Mouse (Mus musculus) ES-E14 (cell line): ENCODE data around the gene Fth1. TPM values are rescaled to one million over a fixed set of nuclear protein-coding genes. Genes with fewer than 3 reads are reported as not detected.

Experiments used
- DNase-seq: peaks from one replicate; pipeline ENCODE4 v3.0.0-alpha.2; 2013; ENCODE audit warnings: low read depth, low spot score
- H3K27ac ChIP-seq: 2 replicates; pipeline ENCODE4 v1.5.1; 2012; ENCODE audit warnings: low read depth, mild to moderate bottlenecking, low read length, moderate library complexity, mixed read lengths; ENCODE audit not compliant: poor library complexity, insufficient read depth, severe bottlenecking
- H3K36me3 ChIP-seq: 2 replicates; pipeline ENCODE4 v1.6.1; 2012; ENCODE audit warnings: mild to moderate bottlenecking, low read length, moderate library complexity, mixed read lengths; ENCODE audit not compliant: control insufficient read depth, poor library complexity, insufficient read depth, severe bottlenecking
- H3K4me1 ChIP-seq, 2 experiments: fragments of 150-350 bp in 1 of 2; sonication (generic) in 1 of 2; 2 replicates each; pipeline ENCODE4 v1.6.1; 2012; ENCODE audit warnings: low read length in 2 of 2, mild to moderate bottlenecking in 1 of 2, mixed read lengths in 1 of 2; ENCODE audit not compliant: control insufficient read depth in 2 of 2, insufficient read depth in 2 of 2, poor library complexity in 1 of 2
- H3K4me3 ChIP-seq, 2 experiments: fragments of 150-350 bp in 1 of 2; sonication (generic) in 1 of 2; 2 replicates each; pipeline ENCODE4 v1.5.1; 2012; ENCODE audit warnings: low read length in 2 of 2, low read depth in 1 of 2, mild to moderate bottlenecking in 1 of 2, mixed read lengths in 1 of 2; ENCODE audit not compliant: insufficient read depth in 1 of 2, poor library complexity in 1 of 2, severe bottlenecking in 1 of 2
- H3K9ac ChIP-seq: 2 replicates; pipeline ENCODE4 v1.6.1; 2012; ENCODE audit warnings: low read depth, mild to moderate bottlenecking, low read length, mixed read lengths; ENCODE audit not compliant: poor library complexity, insufficient read depth, severe bottlenecking
- H3K9me3 ChIP-seq: fragments of 150-350 bp; sonication (generic); 2 replicates; pipeline ENCODE4 v1.6.1; 2012; ENCODE audit warnings: low read depth, mild to moderate bottlenecking, low read length; ENCODE audit not compliant: control insufficient read depth, insufficient read depth
- CHD2 ChIP-seq: IDR thresholded peaks from 2 replicates; pipeline ENCODE4 v1.6.1; 2014; ENCODE audit warnings: mild to moderate bottlenecking, low read depth, low read length, inconsistent platforms
- HCFC1 ChIP-seq: IDR thresholded peaks from 2 replicates; pipeline ENCODE4 v1.6.1; 2012; ENCODE audit warnings: low read length, inconsistent platforms, borderline replicate concordance; ENCODE audit not compliant: insufficient read depth
- MAFK ChIP-seq: IDR thresholded peaks from 2 replicates; pipeline ENCODE4 v1.6.1; 2014; ENCODE audit warnings: mild to moderate bottlenecking, low read depth, low read length, inconsistent platforms; ENCODE audit not compliant: insufficient read depth
- ZC3H11A ChIP-seq: IDR thresholded peaks from 2 replicates; pipeline ENCODE4 v1.6.1; 2012; ENCODE audit warnings: low read depth, mild to moderate bottlenecking, inconsistent platforms, low read length, borderline replicate concordance
- ZNF384 ChIP-seq: IDR thresholded peaks from 2 replicates; pipeline ENCODE4 v1.6.1; 2012; ENCODE audit warnings: low read depth, low read length, inconsistent platforms
- in situ Hi-C, 2 experiments: fragments of 600-800 bp; cut with MboI; formaldehyde crosslinking; loops; one replicate each; pipeline ENCODE4 v1.15.1; 2025; ENCODE audit warnings: low sequenced_read_pairs in 2 of 2, inconsistent platforms in 1 of 2; ENCODE audit not compliant: unreplicated experiment in 2 of 2
- total RNA-seq: library from RNA; depleted of rRNA; stranded (reverse); fragments of 300-350 nt; gene quantifications from 2 replicates; pipeline ENCODE4 v1.2.3, GENCODE M21; 2012

Gene Fth1
- total RNA-seq, 1 experiment: 478 TPM

- Histone ChIP-seq H3K27ac (peak overlapping the region; percentile 83), H3K4me1 (peaks cover 4 to 19% of the 10 kb centered on the region in 2 experiments; a peak in 2 of 4 replicates), H3K9ac (peak overlapping the region; percentile 96), H3K9me3 (no peaks in the 10 kb centered on the region), H3K4me3 (peak overlapping the region; percentile 97 to 98), H3K36me3 (peaks cover 16% of the 10 kb centered on the region)
- in situ Hi-C loops: no loop called here
- no peak for TF ChIP-seq ZNF384
- TF ChIP-seq MAFK: no peak
- no peak for TF ChIP-seq CHD2
- no peak for TF ChIP-seq ZC3H11A
- no peak for TF ChIP-seq HCFC1
- no peak for DNase-seq
Observed at GRCm38 (mm10) chr19:9982852-9983542, 2.6 kb downstream of the Fth1 start.

- no peak for DNase-seq
- in situ Hi-C loops: no loop called here
- peak overlapping the region; percentile 5; the same call in 1 of the 2 replicates for H3K9ac ChIP-seq
Observed at GRCm38 (mm10) chr19:9984111-9985055, 4.0 kb downstream of the Fth1 start.

GRCm38 (mm10) chr19:9985190-9985899 lies 4.9 kb downstream of the Fth1 start:
- Histone ChIP-seq H3K9me3 (no peaks in the 10 kb centered on the region), H3K36me3 (peaks cover 16% of the 10 kb centered on the region), H3K9ac (no peak overlapping the region), H3K4me3 (no peak overlapping the region), H3K4me1 (peaks cover 0 to 4% of the 10 kb centered on the region in 2 experiments; a peak in 1 of 4 replicates), H3K27ac (no peak overlapping the region)
- in situ Hi-C loops: no loop called here
- DNase-seq: no peak
- TF ChIP-seq ZNF384 (no peak), MAFK (no peak), ZC3H11A (no peak), HCFC1 (no peak), CHD2 (no peak)

More at GRCm38 (mm10) chr19:9984111-9985055, 4.0 kb downstream of the Fth1 start:
- Histone ChIP-seq H3K9me3 (no peaks in the 10 kb centered on the region), H3K27ac (no peak overlapping the region), H3K36me3 (peaks cover 16% of the 10 kb centered on the region), H3K4me1 (peaks cover 0 to 5% of the 10 kb centered on the region in 2 experiments; a peak in 1 of 4 replicates), H3K4me3 (peak overlapping the region; percentile 97 to 98; a peak in 3 of 4 replicates)
- TF ChIP-seq CHD2 (no peak), ZNF384 (no peak), MAFK (no peak), HCFC1 (no peak), ZC3H11A (no peak)

- TF ChIP-seq CHD2: no peak
- H3K4me1 ChIP-seq: peaks cover 0 to 4% of the 10 kb centered on the region in 2 experiments; a peak in 1 of 4 replicates
- no peak for DNase-seq
- no peak overlapping the region for H3K27ac ChIP-seq
- H3K9me3 ChIP-seq: no peaks in the 10 kb centered on the region
- in situ Hi-C loops: no loop called here
- H3K36me3 ChIP-seq: peaks cover 16% of the 10 kb centered on the region
- no peak overlapping the region for H3K4me3 ChIP-seq
- no peak overlapping the region for H3K9ac ChIP-seq
Observed at GRCm38 (mm10) chr19:9985900-9986421, 5.6 kb downstream of the Fth1 start.
